Mouse (Mus musculus) heart, embryonic 14.5 days (tissue): ENCODE results near the gene Prf1. TPM values are rescaled to one million over a fixed set of nuclear protein-coding genes. Genes with fewer than 3 reads are reported as not detected.

Experiments
- ATAC-seq: fragments of 200-750 bp; cut with Nextera tagmentation; 2 replicates; pipeline ENCODE4 v1.8.0; 2017; ENCODE audit warnings: low read depth, moderate TSS enrichment; ENCODE audit not compliant: insufficient number of reproducible peaks, insufficient read depth, low FRiP score
- H3K27ac ChIP-seq, 2 experiments: fragments of 200-500 bp in 1 of 2; fragments of 300-500 bp in 1 of 2; sonication (generic) in 1 of 2; replicated peaks in 1 of 2; 2 replicates each; pipeline ENCODE4 v1.5.1; 2012 to 2014; ENCODE audit warnings: low read depth in 2 of 2, low read length in 2 of 2, control low read depth in 1 of 2, mild to moderate bottlenecking in 1 of 2, mixed read lengths in 1 of 2; ENCODE audit not compliant: control insufficient read depth in 1 of 2, insufficient read depth in 1 of 2
- H3K27me3 ChIP-seq: fragments of 300-500 bp; sonication (generic); 2 replicates; pipeline ENCODE4 v1.6.1; 2014; ENCODE audit warnings: mild to moderate bottlenecking, low read length, control low read depth; ENCODE audit not compliant: control insufficient read depth, insufficient read depth
- H3K36me3 ChIP-seq: fragments of 300-500 bp; sonication (generic); 2 replicates; pipeline ENCODE4 v1.6.1; 2014; ENCODE audit warnings: mild to moderate bottlenecking, control low read depth, low read length, mixed read lengths; ENCODE audit not compliant: control insufficient read depth, insufficient read depth
- H3K4me1 ChIP-seq, 2 experiments: fragments of 200-500 bp in 1 of 2; fragments of 300-500 bp in 1 of 2; sonication (generic) in 1 of 2; 2 replicates each; pipeline ENCODE4 v1.6.1; 2012 to 2014; ENCODE audit warnings: low read length in 2 of 2, control low read depth in 1 of 2, mixed read lengths in 1 of 2; ENCODE audit not compliant: control insufficient read depth in 2 of 2, insufficient read depth in 2 of 2
- H3K4me2 ChIP-seq: fragments of 300-500 bp; sonication (generic); 2 replicates; pipeline ENCODE4 v1.6.1; 2014; ENCODE audit warnings: mild to moderate bottlenecking, low read length
- H3K4me3 ChIP-seq, 2 experiments: fragments of 200-500 bp in 1 of 2; fragments of 300-500 bp in 1 of 2; sonication (generic) in 1 of 2; 2 replicates each; pipeline ENCODE4 v1.5.1; 2012 to 2014; ENCODE audit warnings: low read length in 2 of 2, mild to moderate bottlenecking in 2 of 2, control low read depth in 1 of 2, low read depth in 1 of 2, moderate library complexity in 1 of 2; ENCODE audit not compliant: control insufficient read depth in 1 of 2, insufficient read depth in 1 of 2
- H3K9ac ChIP-seq: fragments of 300-500 bp; sonication (generic); 2 replicates; pipeline ENCODE4 v1.6.1; 2014; ENCODE audit warnings: mild to moderate bottlenecking, low read length
- H3K9me3 ChIP-seq: fragments of 300-500 bp; sonication (generic); 2 replicates; pipeline ENCODE4 v1.6.1; 2016; ENCODE audit warnings: low read length, control low read depth; ENCODE audit not compliant: control insufficient read depth
- WGBS: fragments of 180-500 bp; shearing (Covaris S2); extraction: QIAGEN DNeasy Blood & Tissue Kit; methylation state at CpG from one replicate; pipeline ENCODE4 v1.1.7; 2014; 5-methylcytosine and 5-hydroxymethylcytosine counted together
- polyA plus RNA-seq: library from polyadenylated mRNA; unstranded; fragments of >200 nt; fragmentation: Nextera tagmentation; extraction: Ambion mirVana; gene quantifications from 2 replicates; pipeline ENCODE4 v1.2.1, GENCODE M21; 2014

Prf1 gene
- polyA plus RNA-seq, 1 experiment from 2014 or later: 0.11 TPM

GRCm38 (mm10) chr10:61261229-61262156 lies 36.1 kb upstream of the Prf1 start:
- 60% methylated on average over 13 of the region's 13 CpGs for WGBS
- Histone ChIP-seq H3K9ac (no peak overlapping the region), H3K9me3 (no peaks in the 10 kb centered on the region), H3K4me1 (0 out of 4 replicates have a peak, but pooled peaks cover 0 to 6% of the 10 kb centered on the region in 2 experiments), H3K27me3 (no peaks in the 10 kb centered on the region), H3K4me3 (no peak overlapping the region), H3K36me3 (no peaks in the 10 kb centered on the region), H3K27ac (no peak overlapping the region), H3K4me2 (no peak overlapping the region)
- no peak for ATAC-seq

- H3K27ac ChIP-seq: no peak overlapping the region
- WGBS: 75% methylated on average over 8 of the region's 8 CpGs
- no peak overlapping the region for H3K9ac ChIP-seq
- ATAC-seq: no peak
- H3K4me1 ChIP-seq: 0 out of 4 replicates have a peak, but pooled peaks cover 0 to 6% of the 10 kb centered on the region in 2 experiments
- no peak overlapping the region for H3K4me2 ChIP-seq
- no peaks in the 10 kb centered on the region for H3K27me3 ChIP-seq
- no peak overlapping the region for H3K4me3 ChIP-seq
- H3K9me3 ChIP-seq: no peaks in the 10 kb centered on the region
- no peaks in the 10 kb centered on the region for H3K36me3 ChIP-seq
Measured at GRCm38 (mm10) chr10:61263606-61264005, 34.0 kb upstream of the Prf1 start.

DNA sequence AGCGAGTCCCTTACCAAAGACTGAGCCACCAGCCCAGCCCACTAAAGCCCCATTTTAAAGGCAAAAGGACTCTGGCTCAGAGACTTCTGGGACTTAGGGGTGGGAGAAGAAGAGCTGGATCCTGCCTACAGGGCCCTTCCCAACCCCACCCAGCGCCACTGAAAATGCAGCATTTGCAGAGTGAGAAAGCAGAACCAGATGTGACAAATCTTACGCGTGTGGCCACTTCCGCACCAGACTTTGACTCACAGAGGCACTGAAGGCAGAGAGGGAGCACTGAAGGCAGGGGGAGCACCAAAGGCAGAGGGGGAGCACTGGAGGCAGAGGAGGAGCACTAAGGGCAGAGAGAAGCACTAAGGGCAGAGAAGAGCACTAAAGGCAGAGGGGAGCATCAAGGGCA lies 30.3 kb upstream of the Prf1 start:
- Histone ChIP-seq H3K27me3 (no peaks in the 10 kb centered on the region), H3K36me3 (no peaks in the 10 kb centered on the region), H3K4me2 (no peak overlapping the region), H3K4me1 (peaks cover 2 to 8% of the 10 kb centered on the region in 2 experiments), H3K27ac (no peak overlapping the region), H3K9me3 (no peaks in the 10 kb centered on the region), H3K9ac (no peak overlapping the region), H3K4me3 (no peak overlapping the region)
- 95% methylated on average over 5 of the region's 5 CpGs for WGBS
- no peak for ATAC-seq

DNA sequence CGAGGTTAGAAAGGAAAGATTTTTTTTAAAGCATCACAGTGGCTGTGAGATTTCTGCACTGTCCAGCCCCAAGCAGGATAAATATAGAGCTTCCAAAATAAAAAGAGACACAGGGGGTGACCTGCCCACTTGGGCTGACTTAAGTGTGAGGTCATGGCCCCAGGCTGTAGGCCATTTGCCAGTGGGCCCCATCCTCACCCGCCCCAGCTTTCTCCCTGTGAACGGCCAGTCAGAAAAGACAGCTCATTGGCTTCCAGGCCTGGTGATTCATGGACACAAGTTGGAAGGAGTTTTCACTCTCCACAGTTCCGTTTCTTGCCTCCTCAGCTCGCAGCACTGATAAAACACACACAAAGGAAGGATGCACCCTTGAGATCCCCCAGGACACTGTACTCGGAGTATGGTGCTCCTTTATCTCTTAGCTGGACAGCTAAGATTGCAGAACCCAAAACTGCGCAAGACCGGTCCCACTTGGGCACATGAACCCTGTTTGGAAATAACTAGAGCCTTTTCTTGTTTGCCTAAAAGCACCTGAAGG lies 25.5 kb upstream of the Prf1 start:
- 29% methylated on average over 8 of the region's 8 CpGs for WGBS
- H3K27ac ChIP-seq: peak overlapping the region in 1 of 2 experiments; percentile 24; a peak in 1 of 4 replicates
- peak overlapping the region; percentile 78; the same call in 1 of the 2 replicates for H3K9ac ChIP-seq
- peak overlapping the region; percentile 96 for H3K4me2 ChIP-seq
- no peaks in the 10 kb centered on the region for H3K36me3 ChIP-seq
- H3K27me3 ChIP-seq: no peaks in the 10 kb centered on the region
- no peaks in the 10 kb centered on the region for H3K9me3 ChIP-seq
- ATAC-seq: no peak
- H3K4me1 ChIP-seq: peaks cover 18 to 21% of the 10 kb centered on the region in 2 experiments
- H3K4me3 ChIP-seq: 0 out of 4 replicates have a peak overlapping the region, but pooled peaks of 1 of the 2 experiments have one; percentile 57

DNA sequence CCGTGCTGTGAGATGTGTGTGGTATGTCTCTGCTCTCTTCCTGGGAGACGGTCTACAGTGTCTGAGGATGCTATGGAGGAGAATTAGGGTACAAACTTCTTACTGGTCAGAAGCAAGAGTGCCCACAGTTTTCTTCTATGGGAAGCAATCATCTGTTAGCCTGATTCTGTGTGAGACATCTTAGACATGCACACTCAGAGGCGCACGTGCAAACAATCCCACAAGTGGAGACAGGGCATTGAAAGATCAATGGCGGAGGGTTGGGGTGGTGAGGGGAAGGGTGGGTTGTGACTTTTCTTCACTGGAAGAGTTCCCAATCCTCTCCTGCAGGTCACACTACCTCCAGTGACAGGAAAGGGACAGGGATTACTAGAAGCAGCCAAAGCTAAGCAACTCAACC lies 25.0 kb upstream of the Prf1 start:
- H3K36me3 ChIP-seq: no peaks in the 10 kb centered on the region
- ATAC-seq: no peak
- peak overlapping the region; percentile 78 for H3K9ac ChIP-seq
- WGBS: 55% methylated on average over 5 of the region's 5 CpGs
- H3K9me3 ChIP-seq: no peaks in the 10 kb centered on the region
- H3K4me1 ChIP-seq: peaks cover 18 to 21% of the 10 kb centered on the region in 2 experiments
- H3K27ac ChIP-seq: peak overlapping the region in 1 of 2 experiments; percentile 24; a peak in 1 of 4 replicates
- peak overlapping the region; percentile 96 for H3K4me2 ChIP-seq
- peak overlapping the region; percentile 57 for H3K4me3 ChIP-seq
- no peaks in the 10 kb centered on the region for H3K27me3 ChIP-seq

- Histone ChIP-seq H3K4me2 (peak within 1 kb of the TSS; percentile 96), H3K36me3 (no peaks in the 10 kb centered on the region), H3K4me1 (peaks cover 21 to 26% of the 10 kb centered on the region in 2 experiments), H3K27me3 (no peaks in the 10 kb centered on the region), H3K9ac (peak within 1 kb of the TSS; percentile 78), H3K27ac (peak within 1 kb of the TSS in 1 of 2 experiments; percentile 24; a peak in 1 of 4 replicates), H3K4me3 (peak within 1 kb of the TSS; percentile 57), H3K9me3 (no peaks in the 10 kb centered on the region)
- 1% methylated on average over 51 of the region's 75 CpGs for WGBS
- ATAC-seq: peak; percentile 44
Measured at GRCm38 (mm10) chr10:61273081-61273843, 24.4 kb upstream of the Prf1 start, which contains the start of gene Adamts14. Gene Adamts14, minus strand, starts transcription at chr10:61273438.

DNA sequence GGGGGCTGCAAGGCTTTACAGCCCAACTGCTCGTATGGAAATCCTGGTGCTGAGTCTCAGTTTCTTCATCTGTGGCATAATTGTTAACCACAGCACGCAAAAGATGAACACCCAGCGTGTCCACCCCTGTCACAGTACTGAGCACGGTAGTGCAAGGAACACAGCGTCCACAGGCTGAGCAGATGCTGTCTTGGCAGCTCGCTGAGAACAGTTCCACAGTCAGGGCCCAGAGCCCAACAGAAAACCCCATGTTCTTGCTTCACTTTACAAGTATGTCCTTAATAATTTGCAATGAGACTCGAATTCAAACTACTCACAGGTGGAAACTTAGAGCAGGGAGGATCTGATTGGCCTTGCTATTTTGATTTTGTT lies 23.8 kb upstream of the Prf1 start:
- ATAC-seq: no peak
- H3K4me1 ChIP-seq: peaks cover 21 to 26% of the 10 kb centered on the region in 2 experiments
- H3K36me3 ChIP-seq: no peaks in the 10 kb centered on the region
- peak overlapping the region; percentile 96 for H3K4me2 ChIP-seq
- H3K27me3 ChIP-seq: no peaks in the 10 kb centered on the region
- H3K9me3 ChIP-seq: no peaks in the 10 kb centered on the region
- H3K9ac ChIP-seq: peak overlapping the region; percentile 78
- H3K4me3 ChIP-seq: peak overlapping the region; percentile 40 to 57; a peak in 3 of 4 replicates
- WGBS: 66% methylated on average over 7 of the region's 7 CpGs
- no peak overlapping the region for H3K27ac ChIP-seq
